Mouse (Mus musculus) liver, postnatal 0 days (tissue): ENCODE results near the gene Znhit1. TPM values are rescaled to one million over a fixed set of nuclear protein-coding genes. Genes with fewer than 3 reads are reported as not detected.

Source experiments
- ATAC-seq: fragments of 200-750 bp; cut with Nextera tagmentation; 2 replicates; pipeline ENCODE4 v1.8.0; 2017; ENCODE audit warnings: mild to moderate bottlenecking, moderate library complexity
- DNase-seq: peaks from one replicate; pipeline ENCODE4 v3.0.0-alpha.2; 2016
- H3K27ac ChIP-seq: fragments of 300-500 bp; sonication (generic); 2 replicates; pipeline ENCODE4 v1.5.1; 2014; ENCODE audit warnings: antibody characterized with exemption, moderate library complexity, mild to moderate bottlenecking, low read depth
- H3K27me3 ChIP-seq: fragments of 300-500 bp; sonication (generic); 2 replicates; pipeline ENCODE4 v1.6.1; 2014; ENCODE audit warnings: low read length, control low read depth, mixed read lengths; ENCODE audit not compliant: insufficient read depth
- H3K36me3 ChIP-seq: fragments of 300-500 bp; sonication (generic); replicated peaks from 2 replicates; pipeline ENCODE4 v1.6.1; 2014; ENCODE audit warnings: mild to moderate bottlenecking, control low read depth, low read length, moderate library complexity, mixed read lengths; ENCODE audit not compliant: insufficient read depth
- H3K4me1 ChIP-seq: fragments of 300-500 bp; sonication (generic); 2 replicates; pipeline ENCODE4 v1.6.1; 2014; ENCODE audit warnings: antibody characterized with exemption, mild to moderate bottlenecking, control low read depth; ENCODE audit not compliant: insufficient read depth
- H3K4me2 ChIP-seq: fragments of 300-500 bp; sonication (generic); 2 replicates; pipeline ENCODE4 v1.6.1; 2014; ENCODE audit warnings: low read depth, mild to moderate bottlenecking, low read length, moderate library complexity, mixed read lengths
- H3K4me3 ChIP-seq: fragments of 300-500 bp; sonication (generic); 2 replicates; pipeline ENCODE4 v1.5.1; 2014; ENCODE audit warnings: low read depth, low read length
- H3K9ac ChIP-seq: fragments of 300-500 bp; sonication (generic); replicated peaks from 2 replicates; pipeline ENCODE4 v1.6.1; 2014; ENCODE audit warnings: mild to moderate bottlenecking, moderate library complexity
- H3K9me3 ChIP-seq: fragments of 300-500 bp; sonication (generic); 2 replicates; pipeline ENCODE4 v1.6.1; 2016; ENCODE audit warnings: mild to moderate bottlenecking, control low read depth, low read length, mixed read lengths
- CTCF ChIP-seq: sonication (generic); IDR thresholded peaks from 2 replicates; pipeline ENCODE4 v1.5.1; 2016; ENCODE audit warnings: antibody characterized with exemption, low read depth
- EP300 ChIP-seq: IDR thresholded peaks from 2 replicates; pipeline ENCODE4 v1.6.1; 2016; ENCODE audit warnings: antibody characterized with exemption, low read depth, mild to moderate bottlenecking
- WGBS: fragments of 180-500 bp; shearing (Covaris S2); extraction: QIAGEN DNeasy Blood & Tissue Kit; methylation state at CpG from one replicate; pipeline ENCODE4 v1.1.7; 2014; ENCODE audit not compliant: insufficient replicate concordance; 5-methylcytosine and 5-hydroxymethylcytosine counted together
- polyA plus RNA-seq: library from polyadenylated mRNA; unstranded; fragments of >200 nt; fragmentation: Nextera tagmentation; extraction: Ambion mirVana; gene quantifications from 2 replicates; pipeline ENCODE4 v1.2.1, GENCODE M21; 2015

Znhit1 gene
- polyA plus RNA-seq, 1 experiment from 2014 or later: 44.1 TPM

DNA sequence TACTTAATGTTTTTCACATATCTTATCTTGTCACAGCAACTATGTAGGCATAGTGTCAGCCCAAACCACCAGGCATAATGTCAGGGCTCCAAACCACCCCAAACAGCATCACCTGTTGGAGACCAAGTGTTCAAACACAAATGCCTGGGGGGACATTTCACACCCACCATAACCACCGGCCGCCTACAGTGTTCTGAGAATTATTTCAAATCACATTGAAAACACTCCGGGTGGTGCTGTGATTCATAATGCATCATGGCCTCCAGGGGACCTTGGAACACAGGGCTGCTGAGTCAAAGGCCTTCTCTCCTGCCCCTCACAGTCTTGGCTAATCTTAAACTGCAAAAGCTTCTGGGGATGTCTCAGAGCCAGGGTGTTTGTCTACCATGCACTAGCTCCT is 28.1 kb upstream of the Znhit1 start:
- WGBS: 90% methylated on average over 3 of the region's 3 CpGs
- Histone ChIP-seq H3K9me3 (no peaks in the 10 kb centered on the region), H3K27ac (no peak overlapping the region), H3K9ac (no peak overlapping the region), H3K36me3 (no peaks in the 10 kb centered on the region), H3K27me3 (no peaks in the 10 kb centered on the region), H3K4me3 (no peak overlapping the region), H3K4me2 (no peak overlapping the region), H3K4me1 (no peaks in the 10 kb centered on the region)
- DNase-seq (no peak), ATAC-seq (no peak)
- TF ChIP-seq CTCF: no peak
- TF ChIP-seq EP300: no peak

GRCm38 (mm10) chr5:137012401-137012950 is 24.7 kb upstream of the Znhit1 start:
- H3K27ac ChIP-seq: no peak overlapping the region

GRCm38 (mm10) chr5:137009988-137010387 is 22.2 kb upstream of the Znhit1 start:
- Histone ChIP-seq H3K36me3 (no peaks in the 10 kb centered on the region), H3K27ac (no peak overlapping the region), H3K4me3 (no peak overlapping the region), H3K4me1 (no peaks in the 10 kb centered on the region), H3K9ac (no peak overlapping the region), H3K27me3 (0 out of 2 replicates have a peak, but pooled peaks cover 3% of the 10 kb centered on the region), H3K9me3 (no peaks in the 10 kb centered on the region), H3K4me2 (no peak overlapping the region)
- DNase-seq (peak; percentile 52), ATAC-seq (no peak)
- no peak for TF ChIP-seq EP300
- TF ChIP-seq CTCF: peak; percentile 65
- 30% methylated on average over 3 of the region's 3 CpGs for WGBS

More at GRCm38 (mm10) chr5:137012401-137012950, 24.7 kb upstream of the Znhit1 start:
- Histone ChIP-seq H3K4me3 (no peak overlapping the region), H3K36me3 (no peaks in the 10 kb centered on the region), H3K9ac (no peak overlapping the region), H3K4me2 (no peak overlapping the region), H3K4me1 (no peaks in the 10 kb centered on the region), H3K27me3 (no peaks in the 10 kb centered on the region), H3K9me3 (no peaks in the 10 kb centered on the region)
- TF ChIP-seq EP300: no peak
- TF ChIP-seq CTCF: no peak
- 74% methylated on average over 15 of the region's 15 CpGs for WGBS
- ATAC-seq (no peak), DNase-seq (no peak)

DNA sequence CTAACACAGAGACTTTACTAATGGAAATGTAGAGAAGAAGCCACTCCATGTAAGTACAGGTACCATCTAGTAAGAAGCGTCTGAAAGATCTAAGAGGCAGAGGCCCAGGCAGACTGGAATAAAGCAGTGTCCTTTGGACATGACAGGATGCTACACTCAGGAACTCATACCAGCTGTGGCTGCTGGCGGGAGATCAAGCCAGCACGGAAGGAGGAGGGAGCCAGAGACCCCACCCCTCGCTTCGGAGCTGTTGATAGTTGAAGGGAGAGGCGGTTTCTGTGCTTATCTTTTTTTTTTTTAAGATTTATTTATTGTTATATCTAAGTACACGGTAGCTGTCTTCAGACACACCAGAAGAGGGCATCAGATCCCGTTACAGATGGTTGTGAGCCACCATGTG is 19.5 kb upstream of the Znhit1 start:
- Histone ChIP-seq H3K4me3 (no peak overlapping the region), H3K27ac (no peak overlapping the region), H3K9ac (no peak overlapping the region), H3K9me3 (no peaks in the 10 kb centered on the region), H3K27me3 (0 out of 2 replicates have a peak, but pooled peaks cover 3% of the 10 kb centered on the region), H3K4me1 (no peaks in the 10 kb centered on the region), H3K4me2 (no peak overlapping the region), H3K36me3 (no peaks in the 10 kb centered on the region)
- 41% methylated on average over 8 of the region's 8 CpGs for WGBS
- DNase-seq: no peak
- TF ChIP-seq EP300 (no peak), CTCF (no peak)
- ATAC-seq: no peak

DNA sequence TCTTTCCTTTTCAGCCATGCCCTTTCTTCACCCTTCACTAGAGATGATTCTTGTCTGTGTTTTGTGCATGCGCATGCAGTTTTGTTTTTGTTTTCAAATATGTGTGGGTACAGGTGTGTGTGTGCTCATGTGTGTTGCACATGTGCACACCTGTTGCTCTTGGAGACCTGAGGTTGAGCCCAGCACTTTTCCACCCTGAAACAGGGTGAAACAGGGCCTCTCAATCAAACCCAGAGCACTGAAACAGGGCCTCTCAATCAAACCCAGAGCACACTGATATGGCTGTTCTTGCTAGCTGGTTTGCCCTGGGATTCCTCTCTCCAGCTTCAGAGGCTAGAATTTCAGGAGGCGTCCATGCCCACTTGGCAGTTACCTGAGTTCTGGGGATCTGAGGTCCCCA is 12.8 kb upstream of the Znhit1 start:
- Histone ChIP-seq H3K9me3 (no peaks in the 10 kb centered on the region), H3K9ac (no peak overlapping the region), H3K36me3 (no peaks in the 10 kb centered on the region), H3K27ac (no peak overlapping the region), H3K4me2 (no peak overlapping the region), H3K27me3 (no peaks in the 10 kb centered on the region), H3K4me3 (no peak overlapping the region), H3K4me1 (no peaks in the 10 kb centered on the region)
- WGBS: 82% methylated on average over 2 of the region's 2 CpGs
- TF ChIP-seq CTCF (no peak), EP300 (no peak)
- ATAC-seq: no peak
- no peak for DNase-seq

- ATAC-seq: no peak
- TF ChIP-seq CTCF (no peak), EP300 (no peak)
- Histone ChIP-seq H3K27ac (no peak overlapping the region), H3K4me3 (no peak overlapping the region), H3K4me1 (no peaks in the 10 kb centered on the region), H3K9ac (no peak overlapping the region), H3K27me3 (no peaks in the 10 kb centered on the region), H3K4me2 (no peak overlapping the region), H3K9me3 (no peaks in the 10 kb centered on the region), H3K36me3 (peaks cover 5% of the 10 kb centered on the region)
- no peak for DNase-seq
- 70% methylated on average over 4 of the region's 5 CpGs for WGBS
Measured at GRCm38 (mm10) chr5:136999449-136999848, 11.6 kb upstream of the Znhit1 start.

GRCm38 (mm10) chr5:136989801-136990200 is 2.0 kb upstream of the Znhit1 start:
- Histone ChIP-seq H3K4me2 (no peak overlapping the region), H3K36me3 (peaks cover 32% of the 10 kb centered on the region), H3K9ac (no peak overlapping the region), H3K4me3 (no peak overlapping the region), H3K27ac (no peak overlapping the region), H3K9me3 (no peaks in the 10 kb centered on the region), H3K27me3 (no peaks in the 10 kb centered on the region), H3K4me1 (peaks cover 16% of the 10 kb centered on the region)
- no peak for TF ChIP-seq CTCF
- TF ChIP-seq EP300: no peak
- whole genome bisulfite sequencing: 81% methylated on average over 6 of the region's 6 CpGs
- ATAC-seq (no peak), DNase-seq (no peak)
